Mouse (Mus musculus) kidney, adult 8-10 months (tissue): Measurements from ENCODE around the gene Prss57.
A peak's percentile ranks its signal among the peaks of the same experiment; 100 is the strongest.

Source experiments
- DNase-seq, 2 experiments: peaks; one replicate each; pipeline ENCODE4 v3.0.0; 2022

The Prss57 gene

GRCm38 (mm10) chr10:79754856-79755516 lies 35.8 kb downstream of the Prss57 start, which contains the start of gene Fgf22:
Fgf22 (plus strand) TSS chr10:79755076.
- peak; percentile 73 to 82 for DNase-seq

DNA sequence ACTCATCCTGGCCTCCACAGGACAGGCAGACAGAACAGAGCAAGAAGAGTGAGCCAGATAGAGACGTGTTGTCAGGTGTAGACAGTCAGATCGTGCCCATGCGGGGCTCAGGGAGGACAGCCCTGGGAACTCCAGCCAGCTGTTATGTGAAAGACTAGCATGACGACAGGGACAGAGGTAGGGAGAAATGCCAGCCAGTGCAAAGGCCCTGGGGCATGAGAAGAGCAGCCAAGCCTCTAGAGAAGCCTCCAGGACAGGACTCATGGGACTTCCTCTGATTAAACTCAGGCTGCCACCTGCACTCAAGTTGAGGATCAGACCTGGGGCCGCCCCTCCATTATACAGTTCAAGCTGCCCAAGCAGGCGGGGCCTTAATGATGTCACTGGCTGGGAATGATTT lies 42.3 kb downstream of the Prss57 start:
- DNase-seq, result no peak

GRCm38 (mm10) chr10:79746774-79747151 lies 44.0 kb downstream of the Prss57 start:
- no peak for DNase-seq

DNA sequence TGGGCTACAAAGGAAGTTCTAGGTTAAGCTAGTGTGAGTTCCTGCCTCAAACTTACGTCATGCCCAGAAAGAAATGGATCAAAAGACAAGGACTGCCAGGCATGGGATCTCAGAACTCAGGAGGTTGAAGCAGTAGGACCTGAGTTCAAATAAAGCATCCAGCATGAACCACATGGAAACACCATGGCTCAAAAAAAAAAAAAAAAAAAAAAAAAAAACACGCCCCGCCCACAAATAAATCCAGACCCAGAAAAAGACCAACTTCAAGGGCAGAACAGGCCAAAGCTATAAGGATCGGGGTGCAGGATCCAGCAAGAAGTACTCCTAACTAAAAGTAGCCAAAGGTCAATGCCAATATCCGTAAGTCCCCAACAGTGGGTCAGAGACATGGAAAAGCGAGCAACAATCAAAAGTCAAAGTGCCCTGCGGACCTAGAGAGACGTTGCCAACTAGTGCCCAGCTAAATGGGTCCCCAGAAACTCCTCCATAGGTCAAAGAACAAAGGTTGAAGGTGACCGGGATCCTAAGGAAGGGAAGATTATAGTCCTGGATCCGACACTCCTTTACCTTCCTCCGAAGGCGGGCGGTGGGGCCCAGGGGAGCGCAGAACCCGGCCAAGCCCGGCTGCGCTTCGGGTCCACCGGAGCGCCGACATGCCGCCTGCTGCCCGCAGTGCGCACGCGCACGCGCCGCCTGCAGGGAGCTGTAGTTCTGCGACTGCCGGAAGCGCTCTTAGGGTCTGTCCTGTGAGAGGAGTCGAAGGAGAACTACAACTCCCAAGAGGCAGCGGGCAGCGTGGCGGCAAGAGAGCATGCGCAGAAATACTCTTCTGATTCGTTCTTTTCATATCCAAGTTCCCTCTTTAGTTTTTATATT lies 44.6 kb downstream of the Prss57 start, which contains the start of gene Polrmt:
Polrmt (minus strand) TSS at position 684 of the 876 bp plus-strand sequence.
- DNase-seq, result peak; percentile 98

- DNase-seq, result peak; percentile 27 to 36
These were observed 45.4 kb downstream of the Prss57 start for GRCm38 (mm10) chr10:79745411-79745810.

DNA sequence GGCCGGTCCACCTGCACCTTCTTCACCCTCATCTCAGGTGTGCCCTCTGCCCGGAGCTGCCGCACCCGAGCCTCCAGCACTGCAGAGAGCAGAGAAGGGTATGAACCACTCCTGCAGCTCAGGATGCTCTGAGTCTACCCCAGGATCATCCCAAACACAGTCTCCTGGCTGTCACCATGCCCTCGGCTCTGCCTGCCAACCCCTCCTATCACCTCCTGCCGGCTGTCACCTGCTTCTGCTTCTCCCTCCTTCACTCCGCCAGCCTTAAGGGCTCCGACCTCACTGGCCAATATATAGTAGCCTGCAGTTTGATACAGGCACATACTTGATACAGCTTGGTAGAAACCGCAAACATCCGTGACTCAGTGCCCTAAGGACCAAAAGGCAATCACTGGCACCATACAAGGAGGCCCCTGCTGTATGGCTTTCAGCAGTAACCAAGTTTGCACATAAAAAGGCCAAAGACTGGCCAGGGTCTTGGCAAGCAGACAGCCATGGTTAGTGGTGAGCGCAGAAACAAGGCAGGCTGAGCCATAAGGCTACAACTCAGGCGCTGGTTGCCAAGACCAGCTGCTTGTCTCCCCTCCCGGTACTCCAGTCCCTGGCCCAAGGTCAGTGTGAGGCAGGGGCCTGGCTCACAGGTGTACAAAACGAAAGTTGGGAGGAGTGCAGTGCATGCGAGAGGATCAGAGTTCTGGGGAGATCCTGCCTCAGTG lies 47.0 kb downstream of the Prss57 start:
- DNase-seq, result no peak

DNA sequence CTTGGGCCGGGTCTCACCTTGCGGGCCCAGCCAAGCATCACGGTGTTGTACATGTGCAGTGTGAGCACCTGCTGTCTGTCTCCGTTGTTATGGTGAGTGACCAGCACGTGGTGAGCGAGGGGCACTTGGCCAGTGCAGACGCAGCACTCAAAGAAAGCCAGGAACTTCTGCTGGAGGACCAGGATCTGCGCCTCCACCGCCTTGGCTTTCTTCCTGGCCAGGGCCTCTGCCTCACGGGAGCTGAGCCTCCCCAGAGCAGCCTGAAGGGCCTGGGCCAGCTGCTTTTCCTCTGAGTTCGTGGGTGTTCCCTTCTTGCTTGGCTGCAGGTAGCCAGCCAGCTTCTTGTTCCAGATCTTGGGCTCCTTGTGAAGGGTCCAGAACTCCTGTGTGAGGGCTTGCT lies 47.6 kb downstream of the Prss57 start:
- no peak for DNase-seq

DNA sequence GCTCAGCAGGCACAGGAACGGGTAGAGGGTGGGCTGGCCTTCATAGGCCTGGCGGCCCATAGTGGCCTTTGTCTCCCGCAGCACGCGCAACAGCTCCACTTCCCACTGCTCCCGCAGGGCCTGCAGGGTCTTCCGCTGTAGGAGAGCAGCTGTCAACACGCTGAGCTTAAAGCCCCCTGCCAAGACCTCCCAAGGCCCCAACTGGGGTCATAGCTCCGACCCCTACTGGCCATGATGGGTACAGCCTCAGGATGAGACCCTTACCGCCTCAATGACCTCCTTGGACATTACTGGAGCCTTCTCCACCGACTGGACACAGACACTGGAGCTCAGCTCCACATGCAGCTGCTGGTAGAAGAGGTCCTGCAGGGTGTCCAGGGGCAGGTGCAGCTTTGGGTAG lies 49.9 kb downstream of the Prss57 start:
- DNase-seq, result no peak

DNA sequence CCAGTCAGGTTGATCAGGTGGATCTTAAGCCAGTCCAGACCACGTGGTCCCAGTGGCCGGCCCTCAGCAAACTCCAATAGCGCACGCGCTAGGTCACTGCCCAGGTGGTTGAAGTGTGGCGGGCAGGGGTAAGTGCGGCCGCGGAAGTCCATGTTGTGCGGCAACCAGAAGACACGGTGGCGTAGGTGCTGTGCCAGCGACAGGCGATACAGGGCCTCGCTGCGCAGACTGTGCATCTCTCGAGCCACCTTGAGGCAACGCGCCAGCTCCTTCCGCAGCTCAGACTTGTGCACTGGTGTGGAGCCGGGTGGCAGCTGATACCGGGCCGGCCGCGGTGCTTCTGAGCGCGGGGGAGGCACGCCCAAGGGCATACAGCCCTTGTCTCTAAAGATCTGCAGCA lies 51.5 kb downstream of the Prss57 start:
- no peak for DNase-seq

DNA sequence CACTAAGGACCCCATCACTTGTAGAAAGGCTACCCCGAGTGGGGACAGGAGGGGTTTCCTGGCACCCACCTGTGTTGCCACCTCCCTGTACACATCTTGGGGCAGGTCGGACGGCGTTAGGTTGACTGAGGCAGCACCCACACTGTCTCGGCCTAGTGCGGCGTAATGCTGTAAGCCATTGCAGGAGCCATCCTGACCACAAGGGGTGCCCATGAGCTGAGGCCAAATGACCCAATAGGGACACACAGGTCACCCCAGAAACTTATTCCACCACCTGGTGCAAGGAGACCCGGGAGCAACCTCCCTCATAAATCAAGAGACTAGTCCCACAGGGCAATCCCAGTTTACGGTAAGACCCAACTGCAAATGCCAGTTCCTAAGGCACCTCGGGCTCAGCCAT lies 52.5 kb downstream of the Prss57 start:
- peak in 1 of 2 experiments; percentile 43 for DNase-seq

DNA sequence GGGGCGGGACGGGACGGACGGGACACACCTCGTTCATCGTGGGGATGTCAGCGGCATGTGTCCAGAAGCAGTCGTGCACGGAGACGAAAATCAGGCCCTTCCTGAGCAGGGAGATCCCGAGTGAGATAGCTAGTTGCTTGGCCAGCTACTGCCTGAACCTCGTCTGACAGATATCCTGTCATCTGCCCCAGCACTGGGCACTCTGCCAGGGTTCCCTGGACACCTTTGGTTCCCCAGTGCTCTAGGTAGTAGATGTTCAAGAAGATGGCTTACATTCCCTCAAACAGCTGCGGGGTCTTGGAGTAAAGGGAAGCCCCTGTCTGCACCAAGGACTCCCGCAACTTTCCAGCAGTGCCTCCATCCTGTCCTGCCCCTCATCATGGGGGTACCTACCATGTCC lies 54.1 kb downstream of the Prss57 start:
- no peak for DNase-seq

- no peak for DNase-seq
These were observed 55.4 kb downstream of the Prss57 start for GRCm38 (mm10) chr10:79735361-79735760.

DNA sequence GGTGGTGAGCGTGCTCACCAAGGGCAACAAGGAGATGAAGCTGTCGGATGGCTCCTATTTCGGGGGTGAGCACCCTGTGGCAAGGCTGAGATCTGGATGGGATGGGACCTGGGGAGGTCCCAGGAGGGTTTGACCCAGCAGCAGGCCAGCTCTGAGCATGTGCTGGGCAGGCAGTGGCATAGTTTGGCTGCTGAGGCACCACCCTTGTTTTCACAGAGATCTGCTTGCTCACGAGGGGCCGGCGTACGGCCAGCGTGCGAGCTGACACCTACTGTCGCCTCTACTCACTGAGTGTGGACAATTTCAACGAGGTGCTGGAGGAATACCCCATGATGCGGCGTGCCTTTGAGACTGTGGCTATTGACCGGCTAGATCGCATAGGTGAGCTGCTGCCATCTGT lies 56.9 kb downstream of the Prss57 start:
- no peak for DNase-seq

DNA sequence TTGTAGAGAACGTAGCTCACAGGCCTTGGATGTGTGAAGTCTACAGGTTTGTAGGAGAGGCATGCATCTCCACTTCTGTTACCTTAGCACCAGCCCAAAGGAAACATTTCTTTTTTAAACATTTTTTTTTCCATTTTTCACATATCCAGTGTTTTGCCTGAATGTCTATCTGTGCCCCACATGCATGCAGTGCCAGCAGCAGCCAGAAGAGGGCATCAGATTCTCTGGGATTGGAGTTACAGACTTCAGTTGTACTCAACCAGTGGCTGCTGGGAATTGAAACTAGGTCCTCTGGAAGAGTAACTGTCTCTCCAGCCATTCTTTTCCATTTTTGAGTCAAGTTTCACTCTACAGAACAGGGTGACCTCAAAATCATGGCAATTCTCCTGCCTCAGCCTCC lies 58.3 kb downstream of the Prss57 start:
- peak in 1 of 2 experiments; percentile 54 for DNase-seq
